Comparison of ENCODE assay signal across 30 mouse cellular contexts in genomic region chr3:73668172-73668571, GRCm38 (mm10). TPM values are rescaled to one million over a fixed set of nuclear protein-coding genes. Genes with fewer than 3 reads are reported as not detected.
DNase-seq lines count a peak whose midpoint lies in the region; ATAC-seq lines count a peak whose summit lies in the region.
"Had no signal": no experiment of that assay in that cellular context is flagged by ENCODE, and none has a peak within 500 bp of the region (broad histone marks: within the 10 kb centered on the region; RNA-seq: fewer than 3 reads in every experiment).

No protein-coding gene starts in this region.

- H3K9ac ChIP-seq in kidney, embryonic 16.5 days (replicated peaks; ENCODE audit: low read length) = no peak overlapping the region
- no peak overlapping the region for H3K9ac ChIP-seq in stomach, embryonic 14.5 days (replicated peaks; ENCODE audit: low read depth, low read length)
- H3K9ac ChIP-seq: forebrain, embryonic 15.5 days; heart, embryonic 12.5 days; hindbrain, embryonic 13.5 days; limb, embryonic 13.5 days; midbrain, embryonic 15.5 days; neural tube, embryonic 15.5 days had no signal

- no peaks in the 10 kb centered on the region for H3K4me1 ChIP-seq in kidney, embryonic 16.5 days (ENCODE audit: insufficient read depth, low read length)
- no peaks in the 10 kb centered on the region for H3K4me1 ChIP-seq in stomach, embryonic 14.5 days (ENCODE audit: control insufficient read depth, insufficient read depth, low read length)
- H3K4me1 ChIP-seq: forebrain, embryonic 10.5 days; forebrain, embryonic 15.5 days; heart, embryonic 12.5 days; hindbrain, embryonic 13.5 days; limb, embryonic 13.5 days; midbrain, embryonic 10.5 days; midbrain, embryonic 15.5 days; neural tube, embryonic 15.5 days had no signal

- no peaks in the 10 kb centered on the region for H3K9me3 ChIP-seq in kidney, embryonic 16.5 days (ENCODE audit: low read length)
- H3K9me3 ChIP-seq in stomach, embryonic 14.5 days (ENCODE audit: control insufficient read depth, low read depth, low read length) = no peaks in the 10 kb centered on the region
- H3K9me3 ChIP-seq: forebrain, embryonic 10.5 days; forebrain, embryonic 15.5 days; heart, embryonic 12.5 days; hindbrain, embryonic 13.5 days; limb, embryonic 13.5 days; midbrain, embryonic 10.5 days; midbrain, embryonic 15.5 days; neural tube, embryonic 15.5 days had no signal

- WGBS in kidney, embryonic 16.5 days = 48% methylated on average over 5 of the region's 5 CpGs
- 51% methylated on average over 5 of the region's 5 CpGs for WGBS in stomach, embryonic 14.5 days

- H3K27ac ChIP-seq in kidney, embryonic 16.5 days (ENCODE audit: low read length) = no peak overlapping the region
- peak overlapping the region; percentile 28; the same call in 1 of the 2 replicates for H3K27ac ChIP-seq in stomach, embryonic 14.5 days (ENCODE audit: low read length)
- H3K27ac ChIP-seq: forebrain, embryonic 10.5 days; forebrain, embryonic 15.5 days; gastrocnemius, adult 2 months; heart, adult 2 months; hindbrain, embryonic 13.5 days; limb, embryonic 13.5 days; midbrain, embryonic 10.5 days; midbrain, embryonic 15.5 days; neural tube, embryonic 15.5 days had no signal

- no peak overlapping the region for H3K4me2 ChIP-seq in kidney, embryonic 16.5 days (replicated peaks; ENCODE audit: low read depth, low read length)
- no peak overlapping the region for H3K4me2 ChIP-seq in stomach, embryonic 14.5 days (replicated peaks; ENCODE audit: low read depth, low read length)
- H3K4me2 ChIP-seq: forebrain, embryonic 15.5 days; heart, embryonic 12.5 days; hindbrain, embryonic 13.5 days; limb, embryonic 13.5 days; liver, embryonic 11.5 days; midbrain, embryonic 15.5 days; neural tube, embryonic 15.5 days had no signal

- no peak overlapping the region for H3K4me3 ChIP-seq in kidney, embryonic 16.5 days (ENCODE audit: low read length)
- H3K4me3 ChIP-seq in stomach, embryonic 14.5 days (ENCODE audit: low read depth, low read length) = no peak overlapping the region
- H3K4me3 ChIP-seq: forebrain, embryonic 10.5 days; forebrain, embryonic 15.5 days; gastrocnemius, adult 2 months; heart, adult 2 months; heart, embryonic 12.5 days; hindbrain, embryonic 13.5 days; limb, embryonic 13.5 days; midbrain, embryonic 10.5 days; midbrain, embryonic 15.5 days; neural tube, embryonic 15.5 days had no signal

- ATAC-seq in kidney, embryonic 16.5 days (ENCODE audit: low FRiP score, low TSS enrichment) = peak; percentile 61; the same call in 1 of the 2 replicates
- ATAC-seq in stomach, embryonic 14.5 days (ENCODE audit: insufficient number of reproducible peaks, insufficient read depth, low FRiP score, low read depth) = peak; percentile 37; the same call in 1 of the 2 replicates
- no peak for ATAC-seq in megakaryocyte progenitor cell, adult 5-6 weeks (replicated peaks; ENCODE audit: poor library complexity)
- ATAC-seq: forebrain, embryonic 15.5 days; midbrain, embryonic 15.5 days; Patski had no signal

- no peaks in the 10 kb centered on the region for H3K27me3 ChIP-seq in kidney, embryonic 16.5 days (ENCODE audit: insufficient read depth, low read length)
- no peaks in the 10 kb centered on the region for H3K27me3 ChIP-seq in stomach, embryonic 14.5 days (ENCODE audit: control insufficient read depth, insufficient read depth, low read length)
- H3K27me3 ChIP-seq: forebrain, embryonic 15.5 days; heart, embryonic 12.5 days; hindbrain, embryonic 13.5 days; limb, embryonic 13.5 days; midbrain, embryonic 15.5 days; neural tube, embryonic 15.5 days; Patski had no signal

- DNase-seq in kidney, adult 11 months = no peak
- peak; percentile 7 to 21 for DNase-seq in lung, postnatal 4 days
- DNase-seq in lung, postnatal 14 days = no peak
- no peak for DNase-seq in urinary bladder, postnatal 4 days (ENCODE audit: low spot score in 2 of 2)
- DNase-seq: adrenal gland, postnatal 10 days; cerebellum, adult 11 months; cerebellum, adult 9-10 months; cerebellum, postnatal 36 days; gastrocnemius, adult 2 months; gastrocnemius, postnatal 36 days; heart, adult 2 months; heart, postnatal 4 days; kidney, adult 2 months; kidney, postnatal 36 days; retina, postnatal 1 day; right cerebral cortex, postnatal 14 days had no signal

- no peaks in the 10 kb centered on the region for H3K36me3 ChIP-seq in kidney, embryonic 16.5 days (ENCODE audit: insufficient read depth, low read length)
- H3K36me3 ChIP-seq in stomach, embryonic 14.5 days (ENCODE audit: control insufficient read depth, insufficient read depth, low read length) = no peaks in the 10 kb centered on the region
- H3K36me3 ChIP-seq: forebrain, embryonic 10.5 days; forebrain, embryonic 15.5 days; heart, embryonic 12.5 days; hindbrain, embryonic 13.5 days; limb, embryonic 13.5 days; midbrain, embryonic 10.5 days; midbrain, embryonic 15.5 days; neural tube, embryonic 15.5 days had no signal

RNA-seq across cellular contexts. Expression of gene Bche, which starts 40.0 kb away (rescaled TPM):
- 2.1 and 2.5 TPM in 2 replicates for polyA plus RNA-seq in kidney, embryonic 16.5 days (2015; fragmentation: Nextera tagmentation; extraction: Ambion mirVana)
- polyA plus RNA-seq in stomach, embryonic 14.5 days (2014; fragmentation: Nextera tagmentation; extraction: Ambion mirVana) = 23.6 and 23.9 TPM in 2 replicates
- not detected in 2 replicates for total RNA-seq in megakaryocyte progenitor cell, adult 5-6 weeks (2015)
- not detected in 2 replicates for total RNA-seq in megakaryocyte progenitor cell, adult 5-6 weeks (2017)
- total RNA-seq: MEL had no signal
- polyA plus RNA-seq: Patski had no signal

Comparison
In these comparisons a context has a peak if more than half of its experiments do, and no peak if none do; other contexts are left out.
1. DNase-seq: peak in lung, postnatal 4 days (2 of 2); none in kidney, adult 11 months (single experiment), lung, postnatal 14 days (single experiment) and urinary bladder, postnatal 4 days (0 of 2).